Mouse (Mus musculus): Measurements from ENCODE around the gene Krt20. TPM values are rescaled to one million over a fixed set of nuclear protein-coding genes. Genes with fewer than 3 reads are reported as not detected.

Gene Krt20
- total RNA-seq, 4 experiments from 2014 or later, result 0.13 TPM; not detected in 3

DNA sequence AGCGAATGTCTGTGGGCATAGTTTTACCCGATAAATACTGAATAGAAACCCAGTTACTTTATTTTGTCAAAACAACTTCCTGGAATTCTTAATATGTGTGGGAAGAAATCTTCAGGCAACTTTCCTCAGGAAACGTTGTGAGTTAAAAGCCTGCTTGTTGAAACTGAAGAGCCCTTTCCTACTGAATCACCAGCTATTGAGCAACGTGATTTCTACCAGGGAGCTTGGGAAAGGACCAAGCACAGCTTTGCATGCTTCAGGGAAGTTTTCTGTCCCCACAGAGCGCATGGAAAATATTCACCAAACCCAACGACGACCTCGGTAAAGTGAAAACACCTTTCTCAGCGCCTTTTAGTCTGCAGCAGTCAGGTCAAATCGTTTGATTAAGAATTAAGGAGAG lies 31.8 kb downstream of the Krt20 start:
- no peak for DNase-seq

GRCm38 (mm10) chr11:99399956-99400549 lies 37.9 kb downstream of the Krt20 start:
- DNase-seq, result no peak

GRCm38 (mm10) chr11:99398832-99399231 lies 39.1 kb downstream of the Krt20 start:
- no peak for DNase-seq

- no peak for DNase-seq
Observed at GRCm38 (mm10) chr11:99398084-99398483, 39.9 kb downstream of the Krt20 start.

- DNase-seq, result no peak
Observed at GRCm38 (mm10) chr11:99396661-99397060, 41.3 kb downstream of the Krt20 start.

- no peak for DNase-seq
Observed at GRCm38 (mm10) chr11:99396034-99396433, 41.9 kb downstream of the Krt20 start.

DNA sequence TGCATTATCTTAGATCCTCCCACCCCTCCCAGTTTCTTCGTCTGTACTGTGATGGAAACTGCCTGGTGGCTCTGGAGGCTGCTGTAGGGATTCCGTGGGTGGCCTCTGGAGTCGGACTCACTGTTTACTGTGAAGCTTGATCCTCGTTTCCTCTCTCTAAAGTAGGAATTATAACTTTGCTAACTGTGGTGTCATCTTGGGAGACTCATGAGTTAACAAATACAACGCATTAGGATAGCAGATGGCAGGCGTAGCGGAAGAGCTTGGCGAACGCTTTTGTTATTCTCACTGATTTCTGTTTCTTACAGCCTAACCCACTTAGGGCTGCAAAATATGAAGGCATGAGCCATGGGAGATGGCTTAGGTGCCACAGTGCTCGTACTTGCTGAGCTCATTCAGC lies 45.5 kb downstream of the Krt20 start:
- DNase-seq, result no peak

GRCm38 (mm10) chr11:99391375-99391774 lies 46.6 kb downstream of the Krt20 start:
- DNase-seq, result no peak

GRCm38 (mm10) chr11:99390866-99391265 lies 47.1 kb downstream of the Krt20 start:
- DNase-seq, result no peak

DNA sequence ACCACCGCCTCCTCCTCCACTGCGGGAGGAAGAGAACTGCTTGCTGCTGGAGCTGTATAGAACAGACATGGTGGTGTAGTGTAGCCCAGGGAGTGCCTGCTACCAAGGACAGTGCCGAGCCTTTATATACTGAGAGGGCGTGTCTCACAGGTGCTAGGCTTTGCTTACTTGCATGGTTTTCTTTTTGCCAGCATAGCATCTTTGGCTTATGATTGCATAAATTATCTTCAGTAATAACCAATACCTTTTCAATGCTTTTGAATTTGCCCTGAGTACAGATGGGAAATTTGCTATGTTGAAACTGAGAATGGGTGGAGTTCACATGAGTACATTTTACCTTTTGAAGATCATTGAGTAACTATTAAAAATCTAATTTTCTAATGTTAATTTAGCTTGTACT lies 48.7 kb downstream of the Krt20 start, which contains the start of gene Krt10:
TSS of gene Krt10 (minus strand) at position 101 of the 400 bp plus-strand sequence.
- no peak for DNase-seq

DNA sequence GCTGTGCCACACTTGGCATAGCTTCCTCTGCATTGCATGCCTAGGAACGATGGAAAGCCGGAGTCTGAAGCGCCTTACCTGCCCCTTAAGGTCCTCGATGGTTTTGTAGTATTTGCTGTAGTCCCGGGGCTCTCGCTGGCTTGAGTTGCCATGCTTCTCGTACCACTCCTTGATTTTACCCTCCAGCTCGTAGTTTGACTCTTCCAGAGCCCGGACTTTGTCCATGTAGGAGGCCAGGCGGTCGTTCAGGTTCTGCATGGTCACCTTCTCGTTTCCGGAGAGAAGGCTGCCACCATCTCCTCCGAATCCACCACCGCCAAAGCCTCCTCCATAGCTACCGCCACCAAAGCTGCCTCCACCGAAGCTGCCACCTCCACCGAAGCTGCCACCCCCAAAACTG lies 49.3 kb downstream of the Krt20 start:
- no peak for DNase-seq

DNA sequence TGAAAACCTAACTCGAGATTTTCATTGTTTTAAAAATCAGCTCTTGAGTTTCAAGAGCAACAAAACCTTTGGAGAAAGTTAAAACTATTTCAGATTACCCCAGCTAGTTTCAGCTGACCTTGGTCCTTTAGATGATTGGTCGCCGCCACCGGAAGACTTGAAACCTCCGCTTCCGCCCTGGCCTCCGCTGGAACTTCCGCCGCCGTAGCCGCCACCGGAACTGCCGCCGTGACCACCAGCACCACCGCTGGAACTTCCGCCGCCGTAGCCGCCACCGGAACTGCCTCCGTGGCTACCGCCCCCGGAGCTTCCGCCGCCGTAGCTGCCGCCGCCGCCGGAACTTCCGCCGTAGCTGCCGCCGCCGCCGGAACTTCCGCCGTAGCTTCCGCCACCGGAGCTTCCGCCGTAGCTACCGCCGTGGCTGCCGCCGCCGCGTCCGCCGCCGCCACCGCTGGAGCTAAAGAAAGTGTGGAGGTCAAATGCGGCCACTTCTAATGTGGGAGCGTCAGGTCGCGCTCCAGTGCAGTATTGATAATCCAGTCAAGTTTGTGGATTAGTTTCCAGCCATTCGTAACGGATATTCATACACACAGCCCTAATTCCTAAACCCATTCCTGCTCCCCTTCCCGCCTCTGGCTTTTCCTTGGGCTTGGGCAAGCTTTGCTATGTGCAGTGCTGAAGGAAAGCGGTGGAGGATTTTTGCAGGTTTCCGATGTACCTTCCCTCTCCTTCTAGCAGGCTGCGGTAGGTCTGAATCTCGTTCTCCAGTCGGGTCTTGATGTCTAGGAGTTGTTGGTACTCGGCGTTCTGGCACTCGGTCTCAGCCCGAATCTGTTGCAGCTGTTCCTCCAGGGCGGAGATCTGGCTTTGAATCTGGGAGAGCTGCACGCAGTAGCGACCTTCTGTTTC lies 51.9 kb downstream of the Krt20 start:
- peak; percentile 90 for DNase-seq

DNA sequence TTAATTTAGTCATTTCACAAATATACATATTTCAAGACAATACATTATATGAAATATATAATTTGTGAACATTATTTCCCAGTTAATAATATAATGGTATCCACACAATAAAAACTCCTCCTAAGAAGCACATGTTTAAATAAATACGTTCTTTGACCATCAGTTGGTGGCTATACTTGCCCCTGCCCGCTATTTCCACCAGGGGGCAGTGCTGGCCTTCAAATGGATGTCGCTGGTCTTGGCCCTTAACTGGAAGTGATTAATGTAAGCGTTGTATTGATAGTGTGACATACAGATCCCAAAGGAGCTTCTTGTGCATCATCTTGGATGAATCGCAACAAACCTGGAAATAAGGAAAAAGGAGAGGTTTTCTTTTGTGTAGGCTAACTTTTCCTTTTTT lies 58.4 kb downstream of the Krt20 start:
- peak; percentile 41 for DNase-seq

Other genes with a start within 250 kb of the Krt20 start
- 10 to 100 TPM; 48.9 to 69.5 (median 57.2) TPM for gene Smarce1, start 207.1 kb downstream of the Krt20 start, total RNA-seq (2022)
- gene Krt222, start 194.1 kb downstream of the Krt20 start, total RNA-seq (2022), result 1 to 10 TPM; 1.6 to 3.5 (median 2.2) TPM
- gene Krt24, start 152.9 kb downstream of the Krt20 start, total RNA-seq (2022), result not detected
- gene Krt25, start 115.2 kb downstream of the Krt20 start, total RNA-seq (2022), result not detected
- gene Krt26, start 100.2 kb downstream of the Krt20 start, total RNA-seq (2022), result not detected
- gene Krt27, start 87.0 kb downstream of the Krt20 start, total RNA-seq (2022), result not detected
- gene Krt28, start 63.2 kb downstream of the Krt20 start, total RNA-seq (2022), result not detected
- 1 to 10 TPM; 4.5 to 9.5 (median 8.0) TPM for gene Krt10, start 48.8 kb downstream of the Krt20 start, total RNA-seq (2022)
- gene Krt12, start 15.9 kb downstream of the Krt20 start, total RNA-seq (2022), result not detected
- under 1 TPM in 1 of 4 experiments, not detected in 3; 0.20 TPM for gene Krt23, start 55.0 kb upstream of the Krt20 start, total RNA-seq (2022)
- not detected for gene Krt39, start 83.2 kb upstream of the Krt20 start, total RNA-seq (2022)
- not detected for gene Krt40, start 105.0 kb upstream of the Krt20 start, total RNA-seq (2022)
- gene Krtap3-3, start 112.7 kb upstream of the Krt20 start, total RNA-seq (2022), result not detected
- gene Krtap3-2, start 118.7 kb upstream of the Krt20 start, total RNA-seq (2022), result not detected
- gene Gm11939, start 121.3 kb upstream of the Krt20 start, total RNA-seq (2022), result not detected
- not detected for gene Krtap3-1, start 128.5 kb upstream of the Krt20 start, total RNA-seq (2022)
- gene Krtap1-5, start 142.9 kb upstream of the Krt20 start, total RNA-seq (2022), result not detected
- not detected for gene Krtap1-4, start 145.5 kb upstream of the Krt20 start, total RNA-seq (2022)
- gene Krtap1-3, start 153.2 kb upstream of the Krt20 start, total RNA-seq (2022), result not detected
- gene Krtap9-3, start 160.0 kb upstream of the Krt20 start, total RNA-seq (2022), result not detected
- gene Gm11938, start 165.2 kb upstream of the Krt20 start, total RNA-seq (2022), result not detected
- not detected for gene Gm11937, start 172.0 kb upstream of the Krt20 start, total RNA-seq (2022)
- gene Krtap2-4, start 176.7 kb upstream of the Krt20 start, total RNA-seq (2022), result not detected
- gene Gm11562, start 182.3 kb upstream of the Krt20 start, total RNA-seq (2022), result not detected
- not detected for gene Krtap4-1, start 190.1 kb upstream of the Krt20 start, total RNA-seq (2022)
- gene Krtap4-2, start 196.9 kb upstream of the Krt20 start, total RNA-seq (2022), result not detected
- gene Krtap4-7, start 205.9 kb upstream of the Krt20 start, total RNA-seq (2022), result not detected
- not detected for gene Gm11555, start 212.1 kb upstream of the Krt20 start, total RNA-seq (2022)
- gene Gm11563, start 220.8 kb upstream of the Krt20 start, total RNA-seq (2022), result not detected
- gene Krtap4-6, start 227.8 kb upstream of the Krt20 start, total RNA-seq (2022), result not detected

All from adrenal gland, adult 8-10 months (tissue).